Mouse (Mus musculus) MEL-GATA-1-ER (cell line): Measurements from ENCODE around the gene Rnf213.
A peak's percentile ranks its signal among the peaks of the same experiment; 100 is the strongest.

Experiments
- DNase-seq: peaks from one replicate; pipeline ENCODE4 v3.0.0-alpha.2; 2012; ENCODE audit warnings: low read depth; ENCODE audit errors: extremely low read depth

Gene Rnf213

DNA sequence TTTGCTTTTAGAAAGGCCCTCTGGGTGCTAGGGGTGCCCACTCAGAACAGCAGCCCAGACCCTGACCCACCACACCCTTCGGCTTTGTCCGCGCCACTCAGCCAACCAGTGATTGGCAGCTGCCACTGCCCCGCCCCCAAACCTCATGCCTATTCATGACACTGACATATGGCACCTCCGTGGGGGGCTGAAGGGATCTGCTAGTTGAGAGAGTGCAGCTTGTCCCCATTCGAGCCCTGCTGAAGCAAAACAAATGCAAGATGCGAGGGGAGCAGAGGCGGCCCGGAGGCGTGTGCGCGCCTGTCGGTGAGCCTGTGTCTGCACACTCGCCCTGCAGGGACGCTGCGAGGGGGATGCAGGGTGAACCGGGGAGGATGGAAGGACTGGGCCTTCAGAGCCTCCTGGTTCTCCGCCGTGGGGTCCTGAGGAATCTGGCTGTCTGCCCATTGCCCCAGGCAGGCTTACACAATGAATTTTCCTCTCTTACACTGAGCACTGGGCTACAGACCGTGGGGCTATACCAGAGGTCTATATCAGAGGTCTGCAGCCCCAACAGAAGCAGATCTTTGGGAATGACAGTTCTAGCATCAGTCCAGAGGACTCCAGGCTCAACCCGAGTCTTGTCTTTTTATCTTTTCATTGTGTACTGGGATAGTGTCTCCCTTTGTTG, 122.2 kb downstream of the Rnf213 start:
- no peak for DNase-seq

DNA sequence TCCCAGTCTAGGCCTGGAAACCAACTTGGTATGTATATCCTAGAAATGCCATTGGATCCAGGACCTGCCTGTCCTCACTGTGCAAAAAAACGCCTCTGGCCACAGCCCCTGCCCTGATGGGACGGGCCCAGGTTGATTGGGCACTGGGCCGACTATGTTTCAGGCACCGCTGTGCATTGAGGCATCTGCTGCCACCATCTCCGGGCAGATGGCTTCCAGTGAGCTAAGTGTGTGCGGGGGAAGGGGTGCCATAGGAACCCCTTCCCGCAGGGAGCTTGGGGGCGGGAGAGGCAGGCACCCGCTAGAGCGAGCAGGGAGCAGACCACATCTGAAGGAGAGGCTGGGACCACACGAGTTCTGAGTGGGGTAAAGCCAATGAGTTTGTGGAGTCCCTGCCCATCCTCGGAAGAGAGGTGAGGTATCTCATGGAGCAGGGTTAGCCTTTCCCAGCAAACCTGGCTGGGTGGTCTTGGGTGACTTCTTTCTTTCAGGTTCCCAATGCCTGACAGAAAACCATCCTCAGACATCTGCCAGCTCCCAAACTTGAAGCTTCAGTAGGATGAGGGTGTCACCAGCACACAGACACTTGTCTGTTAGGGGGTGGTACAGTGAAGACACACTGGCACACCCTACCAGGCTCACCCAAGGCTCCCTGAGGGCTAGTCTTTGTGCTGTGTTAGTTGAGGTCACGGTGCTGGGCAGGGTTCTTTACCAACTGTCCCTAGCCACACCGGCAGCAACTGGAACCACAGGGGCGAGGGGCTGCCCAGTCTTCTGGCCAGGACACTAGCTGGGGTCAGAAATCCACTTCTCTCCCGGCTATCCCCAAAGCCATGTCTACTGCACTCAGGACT, 123.2 kb downstream of the Rnf213 start:
- DNase-seq = no peak

GRCm38 (mm10) chr11:119516677-119517361, 123.9 kb downstream of the Rnf213 start:
- DNase-seq = no peak

DNA sequence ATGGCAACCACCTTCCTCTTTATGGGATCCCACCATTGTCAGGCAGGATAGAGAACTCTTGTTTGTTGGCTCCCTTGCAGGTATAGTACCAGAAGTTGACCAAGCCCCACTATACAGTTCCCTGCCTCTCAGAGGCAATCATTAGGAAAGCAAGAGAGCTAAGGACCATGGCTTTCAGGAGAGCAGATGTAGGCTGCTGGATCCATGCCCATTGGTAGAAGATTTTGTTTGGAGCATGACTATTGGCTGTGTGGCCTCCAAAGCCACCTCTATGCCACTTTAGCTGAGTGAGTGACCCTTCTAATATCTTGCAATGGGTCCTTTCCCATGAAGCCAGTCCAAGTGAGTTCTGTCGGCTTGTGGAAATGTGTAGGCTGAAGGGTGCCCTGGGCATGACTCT, 126.5 kb downstream of the Rnf213 start:
- DNase-seq = no peak

DNA sequence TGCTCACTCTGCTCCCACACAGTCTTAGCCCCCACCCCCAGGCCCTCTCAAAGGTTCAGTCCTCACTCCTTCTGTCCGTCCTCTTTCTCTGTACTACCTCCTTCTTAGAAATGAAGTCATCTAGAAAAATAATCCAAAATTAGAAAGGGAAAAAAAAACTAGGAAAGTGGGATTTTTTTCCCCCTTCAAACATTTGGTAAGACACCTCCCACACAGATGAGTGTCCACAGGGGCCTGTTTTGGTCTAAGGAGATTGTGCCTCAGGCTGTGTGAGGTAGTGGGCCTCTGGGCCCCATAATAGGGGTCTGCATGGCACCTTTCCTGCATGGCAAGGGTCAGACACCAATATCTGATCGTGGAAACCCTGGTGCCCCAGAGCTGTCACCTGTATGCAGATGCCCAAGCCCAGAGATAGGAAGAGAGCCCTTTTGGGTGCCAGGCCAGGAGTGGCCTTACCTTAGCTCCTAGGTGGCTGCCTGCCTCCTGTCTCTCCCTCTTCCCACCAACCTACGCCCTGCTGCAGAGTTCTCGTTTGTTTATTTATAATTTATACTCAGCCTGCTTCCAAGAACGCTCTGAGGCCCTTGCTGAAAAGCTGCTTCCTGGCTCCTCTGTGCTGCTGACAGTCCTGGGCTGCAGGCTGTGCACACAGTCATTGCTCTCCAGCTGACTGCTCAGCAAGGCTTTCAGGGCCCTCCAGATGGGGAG, 127.3 kb downstream of the Rnf213 start:
- no peak for DNase-seq

DNA sequence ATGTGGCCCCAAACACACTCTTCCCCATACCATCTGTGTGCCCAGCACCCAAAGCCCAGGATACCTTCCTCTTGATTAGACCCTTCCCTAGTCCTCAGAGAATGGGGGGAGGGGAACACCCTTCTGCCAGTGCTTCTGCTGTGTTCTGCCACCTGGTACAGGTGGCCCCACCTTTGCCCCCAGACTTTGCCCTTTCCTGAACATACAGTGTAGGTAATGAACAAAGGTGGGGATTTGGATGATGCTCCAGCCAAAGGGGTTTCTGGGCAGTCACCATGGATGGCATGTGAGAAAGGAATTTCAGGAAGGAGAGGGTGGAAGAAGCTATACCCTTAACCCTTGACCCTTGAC, 127.8 kb downstream of the Rnf213 start:
- no peak for DNase-seq

- DNase-seq = no peak
Observed at GRCm38 (mm10) chr11:119521920-119522710, 129.2 kb downstream of the Rnf213 start.

DNA sequence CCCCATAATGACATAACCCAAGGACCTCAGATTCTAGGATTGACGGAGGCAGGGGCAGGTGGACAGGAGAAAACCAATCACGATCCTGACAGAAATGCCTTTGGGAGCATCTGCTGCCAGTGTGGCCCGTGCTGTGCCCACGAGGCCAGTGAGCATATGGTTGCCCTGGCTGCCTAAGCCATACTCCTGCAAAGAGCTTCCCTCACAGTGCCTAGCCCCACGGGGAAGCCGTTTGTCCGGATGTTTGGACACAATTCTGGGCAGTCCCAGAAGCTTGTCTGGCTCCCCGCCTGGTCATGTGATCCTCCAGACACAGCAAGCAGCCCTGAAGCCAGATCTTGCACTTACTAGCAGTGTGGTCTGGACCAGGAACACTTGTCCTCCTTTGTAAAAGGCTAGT, 129.9 kb downstream of the Rnf213 start:
- no peak for DNase-seq

- no peak for DNase-seq
Observed at GRCm38 (mm10) chr11:119523392-119523791, 130.5 kb downstream of the Rnf213 start.

- peak; percentile 90 for DNase-seq
Observed at GRCm38 (mm10) chr11:119524545-119524949, 131.6 kb downstream of the Rnf213 start.

DNA sequence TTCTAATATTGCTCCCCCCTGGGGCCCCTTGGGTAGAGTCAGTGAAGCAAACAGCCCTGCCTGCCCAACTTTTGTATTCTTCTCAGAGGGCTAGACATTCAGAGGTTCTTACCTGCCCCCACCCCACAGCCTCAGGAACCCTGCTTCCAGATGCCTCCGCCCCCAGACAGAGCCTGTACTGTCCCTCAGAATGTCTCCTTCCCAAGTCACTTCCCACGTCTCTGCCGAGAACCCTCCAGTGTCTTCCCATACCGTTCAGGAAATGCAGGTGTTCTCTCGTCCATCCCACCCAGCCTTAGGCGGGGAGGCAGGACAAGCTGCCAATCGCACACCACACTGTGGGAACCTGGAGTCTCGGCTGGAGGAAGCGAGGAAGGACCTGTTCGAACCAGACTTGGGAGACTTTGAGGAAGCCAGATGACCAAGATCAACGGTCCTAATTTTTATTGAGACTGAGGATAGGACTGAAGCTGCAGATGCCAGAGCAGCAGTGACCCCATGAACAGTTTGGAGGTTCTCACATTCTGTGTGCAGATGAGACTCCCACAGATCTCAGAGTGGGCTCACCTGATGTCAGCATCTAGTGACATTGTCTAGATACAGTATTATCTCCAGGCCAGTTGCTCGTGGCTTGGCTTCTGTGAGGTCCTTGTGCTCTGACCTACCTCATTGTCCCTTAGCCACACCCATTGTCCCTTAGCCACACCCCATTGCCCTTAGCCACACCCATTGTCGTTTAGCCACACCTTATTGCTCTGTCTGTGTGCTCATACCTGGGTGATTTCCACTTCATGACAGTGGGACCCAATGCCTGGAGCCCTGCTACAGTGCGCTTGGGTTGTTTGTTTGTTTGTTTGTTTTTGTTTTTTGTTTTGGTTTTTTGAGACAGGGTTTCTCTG, 133.4 kb downstream of the Rnf213 start:
- DNase-seq = no peak

- DNase-seq = no peak
Observed at GRCm38 (mm10) chr11:119528930-119529329, 136.0 kb downstream of the Rnf213 start.

DNA sequence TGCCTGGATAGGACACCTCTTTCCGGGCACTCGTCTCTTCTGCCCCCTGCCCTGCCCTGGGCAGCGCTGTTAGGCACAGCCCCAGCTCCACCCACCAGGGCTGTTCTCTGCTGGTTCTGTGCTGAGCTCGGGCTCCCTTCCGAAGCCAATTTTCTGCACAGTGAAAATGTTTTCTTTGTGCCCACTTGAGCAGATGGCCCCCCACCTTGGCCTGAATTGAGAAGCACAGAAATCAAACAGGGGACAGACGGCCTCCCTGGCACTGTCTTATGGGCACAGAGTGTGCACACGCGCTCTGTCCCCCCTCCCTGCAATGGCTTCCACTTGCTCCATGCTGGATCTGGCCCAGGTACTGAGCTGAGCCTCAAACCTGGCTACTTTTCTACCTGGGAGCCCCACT, 139.6 kb downstream of the Rnf213 start:
- no peak for DNase-seq

GRCm38 (mm10) chr11:119533745-119534144, 140.8 kb downstream of the Rnf213 start:
- no peak for DNase-seq
